Mouse (Mus musculus) midbrain, postnatal 0 days (tissue): ENCODE measurements around the gene Asna1. TPM values are rescaled to one million over a fixed set of nuclear protein-coding genes. Genes with fewer than 3 reads are reported as not detected.
A peak's percentile ranks its signal among the peaks of the same experiment; 100 is the strongest.

ENCODE experiments used
- ATAC-seq: fragments of 200-750 bp; cut with Nextera tagmentation; 2 replicates; pipeline ENCODE4 v1.8.0; 2017; ENCODE audit warnings: moderate number of reproducible peaks, mild to moderate bottlenecking, moderate TSS enrichment, moderate library complexity; ENCODE audit not compliant: low FRiP score
- DNase-seq: peaks from one replicate; pipeline ENCODE4 v3.0.0-alpha.2; 2015; ENCODE audit warnings: low spot score
- H3K27ac ChIP-seq: fragments of 300-500 bp; sonication (generic); 2 replicates; pipeline ENCODE4 v1.5.1; 2014; ENCODE audit warnings: low read depth, mild to moderate bottlenecking, low read length, mixed read lengths
- H3K27me3 ChIP-seq: fragments of 300-500 bp; sonication (generic); 2 replicates; pipeline ENCODE4 v1.6.1; 2014; ENCODE audit warnings: low read length, control low read depth, mixed read lengths; ENCODE audit not compliant: insufficient read depth
- H3K36me3 ChIP-seq: fragments of 300-500 bp; sonication (generic); 2 replicates; pipeline ENCODE4 v1.6.1; 2014; ENCODE audit warnings: low read length, control low read depth, mixed read lengths; ENCODE audit not compliant: insufficient read depth
- H3K4me1 ChIP-seq: fragments of 300-500 bp; sonication (generic); 2 replicates; pipeline ENCODE4 v1.6.1; 2014; ENCODE audit warnings: mild to moderate bottlenecking, control low read depth, antibody characterized with exemption, low read length, mixed read lengths; ENCODE audit not compliant: insufficient read depth
- H3K4me2 ChIP-seq: fragments of 300-500 bp; sonication (generic); 2 replicates; pipeline ENCODE4 v1.6.1; 2014; ENCODE audit warnings: low read depth, mild to moderate bottlenecking, low read length, mixed read lengths; ENCODE audit not compliant: poor library complexity, severe bottlenecking
- H3K4me3 ChIP-seq: fragments of 300-500 bp; sonication (generic); 2 replicates; pipeline ENCODE4 v1.5.1; 2014; ENCODE audit warnings: low read depth, mild to moderate bottlenecking, low read length, moderate library complexity
- H3K9ac ChIP-seq: fragments of 300-500 bp; sonication (generic); replicated peaks from 2 replicates; pipeline ENCODE4 v1.6.1; 2014; ENCODE audit warnings: mild to moderate bottlenecking, low read length, moderate library complexity, mixed read lengths; ENCODE audit not compliant: poor library complexity, severe bottlenecking
- H3K9me3 ChIP-seq: fragments of 300-500 bp; sonication (generic); 2 replicates; pipeline ENCODE4 v1.6.1; 2016; ENCODE audit warnings: low read length, control low read depth
- CTCF ChIP-seq: IDR thresholded peaks from 2 replicates; pipeline ENCODE4 v1.5.1; 2016; ENCODE audit warnings: antibody characterized with exemption, mild to moderate bottlenecking
- WGBS: fragments of 180-500 bp; shearing (Covaris S2); extraction: QIAGEN DNeasy Blood & Tissue Kit; methylation state at CpG from one replicate; pipeline ENCODE4 v1.1.7; 2014; 5-methylcytosine and 5-hydroxymethylcytosine counted together
- polyA plus RNA-seq: library from polyadenylated mRNA; unstranded; fragments of >200 nt; fragmentation: Nextera tagmentation; extraction: Ambion mirVana; gene quantifications from 2 replicates; pipeline ENCODE4 v1.2.1, GENCODE M21; 2015
- total RNA-seq: library from RNA; depleted of rRNA; stranded (reverse); fragments of >200 nt; gene quantifications from 2 replicates; pipeline ENCODE4 v1.2.3, GENCODE M21; 2014

The Asna1 gene
- total and polyA plus RNA-seq, 2 experiments from 2014 or later: 137 to 172 TPM

DNA sequence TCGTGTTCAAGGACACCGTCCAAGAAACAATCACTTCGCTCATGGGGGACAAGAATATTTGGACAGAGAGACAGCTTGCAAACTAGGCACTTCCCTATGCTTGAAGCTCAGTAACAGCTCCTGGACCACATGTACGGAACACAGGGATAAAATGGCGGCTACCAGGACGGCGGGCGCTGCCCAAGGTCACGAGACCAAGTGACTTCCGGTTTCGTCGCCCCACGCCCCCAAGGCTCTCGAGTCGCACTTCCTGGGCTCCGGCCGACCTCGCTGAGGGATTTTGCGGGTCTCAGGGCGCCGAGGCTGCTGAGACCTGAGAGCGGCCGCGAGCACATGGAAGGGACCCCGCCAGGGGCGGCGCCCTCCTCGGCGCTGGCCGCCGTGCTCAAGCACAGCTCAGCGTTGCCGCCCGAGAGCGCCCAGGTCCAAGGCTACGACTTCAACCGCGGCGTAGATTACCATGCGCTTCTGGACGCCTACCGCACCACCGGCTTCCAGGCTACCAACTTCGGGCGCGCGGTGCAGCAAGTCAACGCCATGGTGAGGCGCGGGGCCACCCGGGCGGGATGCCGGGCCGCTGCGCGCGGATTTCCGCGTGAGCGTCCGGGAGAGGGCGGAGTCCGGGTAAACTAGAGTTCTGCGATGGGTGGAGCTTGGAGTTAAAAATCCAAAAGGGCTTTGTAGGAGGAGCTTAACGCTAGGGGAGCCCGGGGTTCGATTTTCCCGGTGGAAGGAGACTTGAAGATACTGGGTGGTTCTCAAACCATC, 46.6 kb upstream of the Asna1 start, which contains the start of gene Dhps:
Dhps (plus strand) TSS at position 244 of the 768 bp plus-strand sequence.
- under 1% methylated on average over 66 of the region's 68 CpGs for WGBS
- Histone ChIP-seq H3K27me3 (no peaks in the 10 kb centered on the region), H3K27ac (peak within 1 kb of the TSS; percentile 91), H3K36me3 (peaks cover 40% of the 10 kb centered on the region), H3K9ac (peak within 1 kb of the TSS; percentile 92), H3K4me2 (peak within 1 kb of the TSS; percentile 47), H3K4me1 (no peaks in the 10 kb centered on the region), H3K4me3 (peak within 1 kb of the TSS; percentile 92), H3K9me3 (no peaks in the 10 kb centered on the region)
- DNase-seq (peak; percentile 96), ATAC-seq (peak; percentile 90)
- peak; percentile 36 for TF ChIP-seq CTCF

DNA sequence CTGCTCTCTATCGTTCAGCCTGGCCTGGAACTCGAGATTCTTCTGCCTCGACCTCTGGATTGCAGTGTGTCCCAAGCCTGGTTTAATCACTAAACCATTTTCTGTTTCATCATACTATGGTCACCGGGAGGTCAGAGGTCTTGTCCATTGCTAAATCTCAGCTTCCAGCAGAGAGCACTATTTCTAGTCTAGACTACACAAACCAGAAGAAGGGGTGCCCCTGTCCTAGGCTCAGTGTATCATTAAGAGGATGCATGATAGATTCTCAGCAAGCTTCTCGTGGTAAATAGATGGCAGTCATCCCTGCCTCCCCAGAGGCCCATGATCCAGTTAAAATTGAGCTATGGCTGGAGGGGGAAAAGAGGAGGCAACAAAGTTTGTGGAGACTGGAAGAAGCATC, 46.0 kb upstream of the Asna1 start:
- peaks cover 40% of the 10 kb centered on the region for H3K36me3 ChIP-seq
- DNase-seq (no peak), ATAC-seq (no peak)
- H3K4me3 ChIP-seq: peak overlapping the region; percentile 92; the same call in 1 of the 2 replicates
- peak overlapping the region; percentile 91 for H3K27ac ChIP-seq
- no peaks in the 10 kb centered on the region for H3K27me3 ChIP-seq
- no peak overlapping the region for H3K9ac ChIP-seq
- H3K4me1 ChIP-seq: no peaks in the 10 kb centered on the region
- H3K4me2 ChIP-seq: peak overlapping the region; percentile 47
- no peak for TF ChIP-seq CTCF
- no peaks in the 10 kb centered on the region for H3K9me3 ChIP-seq
- WGBS: 83% methylated on average over 5 of the region's 5 CpGs

GRCm38 (mm10) chr8:85067982-85068381, 42.9 kb upstream of the Asna1 start, which contains the start of gene Gm5741:
Gene Gm5741, minus strand, starts transcription at chr8:85067982.
- Histone ChIP-seq H3K4me2 (no peak within 1 kb of the TSS), H3K27me3 (no peaks in the 10 kb centered on the region), H3K36me3 (peaks cover 32% of the 10 kb centered on the region), H3K9me3 (no peaks in the 10 kb centered on the region), H3K27ac (no peak within 1 kb of the TSS), H3K4me3 (no peak within 1 kb of the TSS), H3K9ac (no peak within 1 kb of the TSS), H3K4me1 (no peaks in the 10 kb centered on the region)
- TF ChIP-seq CTCF: no peak
- DNase-seq (no peak), ATAC-seq (no peak)

GRCm38 (mm10) chr8:85067155-85067554, 42.1 kb upstream of the Asna1 start:
- DNase-seq (no peak), ATAC-seq (no peak)
- Histone ChIP-seq H3K9ac (no peak overlapping the region), H3K4me2 (no peak overlapping the region), H3K4me1 (0 out of 2 replicates have a peak, but pooled peaks cover under 1% of the 10 kb centered on the region), H3K9me3 (no peaks in the 10 kb centered on the region), H3K4me3 (no peak overlapping the region), H3K36me3 (peaks cover 36% of the 10 kb centered on the region), H3K27ac (no peak overlapping the region), H3K27me3 (no peaks in the 10 kb centered on the region)
- 94% methylated on average over 2 of the region's 2 CpGs for WGBS
- TF ChIP-seq CTCF: no peak

DNA sequence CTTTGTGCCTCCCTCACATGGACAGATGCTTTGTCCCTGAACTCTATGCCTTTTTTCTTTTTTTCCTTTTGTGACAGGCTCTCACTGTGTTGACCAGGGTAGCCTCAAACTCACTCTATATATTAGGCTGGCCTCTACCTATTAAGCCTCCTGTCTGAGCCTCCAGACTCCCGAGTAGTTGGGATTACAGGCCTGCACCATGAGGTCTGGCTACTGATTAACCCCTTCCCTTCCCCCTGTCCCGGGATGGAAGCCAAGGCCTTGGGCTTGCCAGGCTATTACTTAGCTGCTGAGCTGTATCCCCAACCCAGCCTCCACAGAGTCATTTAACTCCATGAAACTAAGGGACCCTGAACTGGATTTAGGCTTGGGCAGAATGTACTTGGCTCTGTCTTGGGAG, 40.1 kb upstream of the Asna1 start:
- Histone ChIP-seq H3K9ac (no peak overlapping the region), H3K9me3 (no peaks in the 10 kb centered on the region), H3K4me2 (no peak overlapping the region), H3K27me3 (no peaks in the 10 kb centered on the region), H3K4me3 (no peak overlapping the region), H3K36me3 (peaks cover 36% of the 10 kb centered on the region), H3K4me1 (peaks cover 12% of the 10 kb centered on the region), H3K27ac (no peak overlapping the region)
- DNase-seq (no peak), ATAC-seq (no peak)
- 38% methylated on average over 2 of the region's 2 CpGs for WGBS
- TF ChIP-seq CTCF: no peak

DNA sequence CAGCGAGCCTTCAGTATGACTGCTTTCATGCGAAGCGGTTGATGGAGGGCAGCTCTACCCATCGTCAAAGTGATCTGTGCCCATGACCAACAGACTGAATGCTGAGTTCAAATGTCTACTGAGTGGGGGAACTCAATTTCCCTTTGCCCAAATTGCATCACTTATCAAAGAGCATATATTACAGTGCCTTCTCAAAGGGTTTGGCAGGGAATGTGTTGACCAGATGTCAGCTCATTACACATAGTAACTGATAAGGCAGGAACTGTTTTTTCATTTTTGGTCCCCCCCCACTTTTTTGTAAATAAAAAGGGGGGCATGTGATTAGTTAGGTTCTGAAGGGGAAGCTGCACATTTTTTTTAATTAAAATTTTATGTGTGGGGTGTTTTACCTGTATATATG, 37.5 kb upstream of the Asna1 start:
- Histone ChIP-seq H3K9ac (no peak overlapping the region), H3K27ac (no peak overlapping the region), H3K4me2 (no peak overlapping the region), H3K36me3 (peaks cover 29% of the 10 kb centered on the region), H3K9me3 (no peaks in the 10 kb centered on the region), H3K4me3 (no peak overlapping the region), H3K4me1 (peaks cover 12% of the 10 kb centered on the region), H3K27me3 (no peaks in the 10 kb centered on the region)
- no peak for DNase-seq
- ATAC-seq: no peak
- TF ChIP-seq CTCF: no peak
- 97% methylated on average over 4 of the region's 4 CpGs for WGBS
